27 mouse cellular contexts compared by ENCODE assay signal in genomic region chr5:148378707-148379106, GRCm38 (mm10). TPM values are rescaled to one million over a fixed set of nuclear protein-coding genes. Genes with fewer than 3 reads are reported as not detected.
DNase-seq lines count a peak whose midpoint lies in the region; ATAC-seq and TF ChIP-seq lines count a peak whose summit lies in the region.
"Had no signal": no experiment of that assay in that cellular context is flagged by ENCODE, and none has a peak within 500 bp of the region (broad histone marks: within the 10 kb centered on the region; RNA-seq: fewer than 3 reads in every experiment).

No protein-coding gene starts in this region.

- peaks cover 66% of the 10 kb centered on the region for H3K79me2 ChIP-seq in MEL (ENCODE audit: control insufficient read depth, insufficient read depth, low read length, poor library complexity)

- H3K27ac ChIP-seq in MEL (ENCODE audit: control insufficient read depth, low read depth, low read length): peak overlapping the region; percentile 75
- H3K27ac ChIP-seq: embryonic facial prominence, embryonic 10.5 days; embryonic facial prominence, embryonic 13.5 days; forebrain, embryonic 10.5 days; forebrain, embryonic 13.5 days; gastrocnemius, adult 2 months; heart, embryonic 15.5 days; hindbrain, embryonic 14.5 days; hindbrain, postnatal 0 days had no signal

- H3K9ac ChIP-seq in MEL (ENCODE audit: control insufficient read depth, low read depth, low read length, poor library complexity, severe bottlenecking): peak overlapping the region; percentile 45; the same call in 1 of the 2 replicates
- H3K9ac ChIP-seq: embryonic facial prominence, embryonic 13.5 days; forebrain, embryonic 13.5 days; heart, embryonic 12.5 days; heart, embryonic 15.5 days; hindbrain, embryonic 14.5 days had no signal

- TF ChIP-seq POLR2A in MEL (IDR thresholded peaks at IDR 0.05; ENCODE audit: control insufficient read depth in 1 of 2, insufficient read depth in 1 of 2, low read depth in 1 of 2, low read length in 2 of 2, poor library complexity in 1 of 2): no peak; a peak in 1 of 4 replicates

- no peak for TF ChIP-seq RAD21 in MEL (IDR thresholded peaks at IDR 0.05; ENCODE audit: low read depth, low read length)

- ATAC-seq in erythroblast, adult 5-6 weeks (replicated peaks; ENCODE audit: low FRiP score, poor library complexity, severe bottlenecking): 0 out of 2 replicates have a peak, but pooled peaks have one; percentile 29
- ATAC-seq: forebrain, embryonic 13.5 days; forebrain, embryonic 16.5 days; hindbrain, postnatal 0 days; intestine, embryonic 16.5 days; Patski had no signal

- H3K27me3 ChIP-seq in MEL (ENCODE audit: control insufficient read depth in 1 of 2, insufficient read depth in 2 of 2, low read length in 2 of 2): no peaks in the 10 kb centered on the region
- H3K27me3 ChIP-seq: embryonic facial prominence, embryonic 13.5 days; forebrain, embryonic 13.5 days; heart, embryonic 12.5 days; heart, embryonic 15.5 days; Patski had no signal

- H3K4me3 ChIP-seq in MEL (ENCODE audit: control insufficient read depth in 1 of 2, insufficient read depth in 1 of 2, low read depth in 2 of 2, low read length in 2 of 2): no peak overlapping the region
- H3K4me3 ChIP-seq: embryonic facial prominence, embryonic 10.5 days; embryonic facial prominence, embryonic 13.5 days; forebrain, embryonic 10.5 days; forebrain, embryonic 13.5 days; gastrocnemius, adult 2 months; heart, embryonic 12.5 days; heart, embryonic 15.5 days had no signal

- TF ChIP-seq EP300 in MEL (IDR thresholded peaks at IDR 0.05; ENCODE audit: low read depth in 1 of 2, low read length in 2 of 2): no peak

- TF ChIP-seq CTCF in MEL (IDR thresholded peaks at IDR 0.05 in 2 of 3, conservative IDR thresholded peaks at IDR 0.05 in 1 of 3; ENCODE audit: control insufficient read depth in 1 of 3, insufficient read depth in 1 of 3, low read depth in 2 of 3, low read length in 3 of 3, poor library complexity in 1 of 3, severe bottlenecking in 1 of 3): no peak

- H3K36me3 ChIP-seq in MEL (ENCODE audit: control insufficient read depth in 1 of 2, insufficient read depth in 2 of 2, low read length in 2 of 2): peaks cover 44 to 46% of the 10 kb centered on the region in 2 experiments
- H3K36me3 ChIP-seq: embryonic facial prominence, embryonic 13.5 days; heart, embryonic 15.5 days had no signal

- no peaks in the 10 kb centered on the region for H3K9me3 ChIP-seq in MEL (replicated peaks; ENCODE audit: insufficient read depth, low read length)
- H3K9me3 ChIP-seq: embryonic facial prominence, embryonic 13.5 days; heart, embryonic 15.5 days had no signal

- peak; percentile 54 for DNase-seq in adrenal gland, adult 2 months
- DNase-seq in adrenal gland, postnatal 25 days: no peak
- DNase-seq in 416B (ENCODE audit: low read depth) (peak; percentile 23), MEL (ENCODE audit: low read depth, low spot score) (peak; percentile 50)
- no peak for DNase-seq in testis, postnatal 10 days (ENCODE audit: low spot score)
- no peak for DNase-seq in left cerebral cortex, adult 18-20 months (ENCODE audit: low spot score in 2 of 2)
- DNase-seq: cerebellum, adult 11-12 months; cerebellum, adult 8-10 months; cerebellum, postnatal 36 days; embryo, embryonic 11 days; gastrocnemius, adult 2 months; gastrocnemius, postnatal 14 days; heart, postnatal 10 days; heart, postnatal 4 days; kidney, adult 18-20 months had no signal

- peaks cover 22 to 32% of the 10 kb centered on the region in 2 experiments for H3K4me1 ChIP-seq in MEL (ENCODE audit: control insufficient read depth in 1 of 2, insufficient read depth in 2 of 2, low read length in 2 of 2)
- H3K4me1 ChIP-seq: forebrain, embryonic 10.5 days had no signal

TF ChIP-seq in MEL, 35 proteins besides CTCF, POLR2A, EP300 and RAD21:
- TF ChIP-seq POLR2AphosphoS2 (IDR thresholded peaks at IDR 0.05; ENCODE audit: low read length): no peak
- no peak for TF ChIP-seq KAT2A (conservative IDR thresholded peaks at IDR 0.05; ENCODE audit: low read depth, low read length)
- TF ChIP-seq JUND (IDR thresholded peaks at IDR 0.05; ENCODE audit: low read depth, low read length): no peak
- no peak for TF ChIP-seq SMC3 (IDR thresholded peaks at IDR 0.05; ENCODE audit: low read depth, low read length)
- no peak for TF ChIP-seq UBTF (IDR thresholded peaks at IDR 0.05; ENCODE audit: borderline replicate concordance, insufficient read depth, low read depth, low read length)
- no peak for TF ChIP-seq SIN3A (IDR thresholded peaks at IDR 0.05; ENCODE audit: low read length)
- no peak for TF ChIP-seq ZC3H11A (IDR thresholded peaks at IDR 0.05; ENCODE audit: low read depth, low read length)
- no peak for TF ChIP-seq USF2 (IDR thresholded peaks at IDR 0.05; ENCODE audit: borderline replicate concordance in 1 of 2, insufficient read depth in 1 of 2, low read depth in 1 of 2, low read length in 2 of 2)
- no peak for TF ChIP-seq USF1 (IDR thresholded peaks at IDR 0.05; ENCODE audit: low read depth, low read length)
- no peak for TF ChIP-seq MYB (IDR thresholded peaks at IDR 0.05; ENCODE audit: low read depth, low read length)
- TF ChIP-seq MEF2A (IDR thresholded peaks at IDR 0.05; ENCODE audit: extremely low read depth, insufficient replicate concordance, low read depth, low read length, poor library complexity, severe bottlenecking): no peak
- no peak for TF ChIP-seq GABPA (IDR thresholded peaks at IDR 0.05; ENCODE audit: low read depth, low read length)
- no peak for TF ChIP-seq ZMIZ1 (IDR thresholded peaks at IDR 0.05; ENCODE audit: low read depth, low read length)
- no peak for TF ChIP-seq MAFK (IDR thresholded peaks at IDR 0.05; ENCODE audit: borderline replicate concordance, low read depth, low read length)
- no peak for TF ChIP-seq TBP (IDR thresholded peaks at IDR 0.05; ENCODE audit: low read depth, low read length)
- TF ChIP-seq MAX (IDR thresholded peaks at IDR 0.05; ENCODE audit: low read length): no peak; the same call in 1 of the 2 replicates
- no peak for TF ChIP-seq ZKSCAN1 (IDR thresholded peaks at IDR 0.05; ENCODE audit: low read depth, low read length)
- TF ChIP-seq MXI1 (IDR thresholded peaks at IDR 0.05; ENCODE audit: low read depth, low read length): no peak; the same call in 1 of the 2 replicates
- TF ChIP-seq HCFC1 (IDR thresholded peaks at IDR 0.05; ENCODE audit: low read depth, low read length): no peak
- TF ChIP-seq TCF12 (IDR thresholded peaks at IDR 0.05; ENCODE audit: low read depth, low read length): no peak

RNA-seq across cellular contexts. Expression of gene Slc7a1, which starts 21.0 kb away (rescaled TPM):
- 10 to 100 TPM; 72.9 to 82.5 TPM for total RNA-seq in adrenal gland, adult 2 months (2021)
- 19.1 and 30.8 TPM in 2 replicates for polyA plus RNA-seq in adrenal gland, adult 2 months (2012; rRNA removed)
- 86.8 and 106 TPM in 2 replicates for total RNA-seq in adrenal gland, postnatal 25 days (2021)
- 64.1 and 90.2 TPM in 2 replicates for total RNA-seq in MEL (2012; rRNA removed)
- 100 to 1,000 TPM in 1 of 2 experiments, 10 to 100 TPM in 1; 80.9 to 133 TPM for polyA plus RNA-seq in MEL (2012; ENCODE audit: insufficient read depth in 1 of 2, insufficient read length in 2 of 2, low read depth in 1 of 2, low replicate concordance in 2 of 2, missing spikeins in 1 of 2)
- total RNA-seq in erythroblast, adult 5-6 weeks (2015; ENCODE audit: low replicate concordance): 12.1 and 17.1 TPM in 2 replicates
- 12.3 and 17.8 TPM in 2 replicates for total RNA-seq in erythroblast, adult 5-6 weeks (2017; ENCODE audit: low replicate concordance)
- total RNA-seq in left cerebral cortex, adult 18-20 months (2021): 10 to 100 TPM; 27.6 to 29.3 TPM

Comparison
In these comparisons a context has a peak if more than half of its experiments do, and no peak if none do; other contexts are left out.
1. DNase-seq: peak in adrenal gland, adult 2 months (single experiment), 416B (single experiment) and MEL (single experiment); none in adrenal gland, postnatal 25 days (single experiment), testis, postnatal 10 days (single experiment) and left cerebral cortex, adult 18-20 months (0 of 2).